Mouse (Mus musculus) Patski (cell line): ENCODE measurements at regions not wholly inside any gene's neighbourhood (a gene's known extent, or its start where the extent isn't known, plus 50 kb on each side); places are given as distances from the start of the nearest gene placed in this dataset.
A peak's percentile ranks its signal among the peaks of the same experiment; 100 is the strongest.

Source experiments
- ATAC-seq: fragments of 100-300 bp; one replicate; pipeline ENCODE4 v1.8.0; 2021
- CTCF ChIA-PET: fragments of 350-600 bp; sonication (Branson Sonifier 250); formaldehyde crosslinking; loops from one replicate; lab custom pipeline; 2022; ENCODE audit warnings: inconsistent platforms; lab: Charles Lee
- POLR2A ChIA-PET: fragments of 350-600 bp; sonication (Branson Sonifier 250); formaldehyde crosslinking; loops from one replicate; lab custom pipeline; 2022; ENCODE audit warnings: antibody characterized with exemption, inconsistent platforms; lab: Charles Lee
- DNase-seq: peaks from one replicate; pipeline ENCODE4 v3.0.0-alpha.2; 2011; ENCODE audit warnings: low read depth, low spot score
- H3K27me3 ChIP-seq: fragments of 371-371 bp; one replicate; pipeline ENCODE4 v1.5.1; 2021
- CTCF ChIP-seq: fragments of 100-300 bp; IDR thresholded peaks from one replicate; pipeline ENCODE4 v1.5.1; 2021
- in situ Hi-C: fragments of 300-500 bp; cut with MboI; formaldehyde crosslinking; loops from 3 replicates; pipeline ENCODE4 v1.11.1; 2018; ENCODE audit warnings: low pct_unique_long_range_greater_than_20kb, mixed read lengths

DNA sequence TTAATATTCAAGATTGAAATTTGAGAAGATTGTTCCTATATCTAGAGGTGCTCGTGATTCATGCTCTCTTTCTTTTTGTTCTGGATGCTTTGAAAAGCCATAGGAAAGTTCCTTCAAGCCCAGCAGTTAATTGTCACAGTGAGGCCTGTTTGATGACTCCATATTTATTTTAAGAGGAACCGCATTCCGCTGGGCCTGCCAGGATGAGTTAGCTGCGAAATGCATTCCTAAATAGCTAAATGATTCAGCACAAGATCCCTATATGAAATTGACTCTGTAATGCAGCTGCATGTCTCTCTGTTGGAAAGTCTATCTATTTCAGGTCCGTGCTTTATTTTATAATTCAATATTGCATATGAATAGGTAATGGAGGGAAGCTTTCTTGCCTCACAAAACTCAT is 511.9 kb upstream of the Adgra3 start:
- POLR2A ChIA-PET: interaction anchor here (0.6 kb wide), 1 partner anchor 1236 kb away, joined by 3 read pairs; no protein-coding TSS in a partner anchor
- in situ Hi-C loops: no loop called here
- DNase-seq (no peak), ATAC-seq (no peak)
- no peak for TF ChIP-seq CTCF
- CTCF ChIA-PET: no interaction called here
- no peaks in the 10 kb centered on the region for H3K27me3 ChIP-seq

DNA sequence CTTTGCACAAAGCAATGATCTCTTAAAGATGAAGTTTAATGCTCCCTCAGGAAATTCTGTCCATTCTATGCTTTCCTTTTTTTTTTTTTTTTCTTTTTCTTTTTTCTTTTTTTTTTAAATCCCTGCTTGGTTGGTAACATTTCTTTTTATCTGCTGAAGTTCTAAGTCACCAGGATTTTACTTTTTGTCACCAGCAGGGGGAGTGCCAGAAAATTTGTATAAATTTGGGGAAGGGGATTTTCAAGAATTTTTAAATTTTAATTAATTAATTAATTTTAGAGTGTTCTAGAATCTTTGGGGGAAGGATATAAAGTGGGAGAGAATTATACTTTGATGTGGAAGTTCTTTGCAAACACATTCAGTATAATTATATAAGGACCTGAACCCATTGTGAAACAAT is 492.3 kb upstream of the Adgra3 start:
- ATAC-seq: no peak
- POLR2A ChIA-PET: no interaction called here
- peak; percentile 37 for TF ChIP-seq CTCF
- DNase-seq: no peak
- in situ Hi-C loops: no loop called here
- CTCF ChIA-PET: no interaction called here
- H3K27me3 ChIP-seq: no peaks in the 10 kb centered on the region

DNA sequence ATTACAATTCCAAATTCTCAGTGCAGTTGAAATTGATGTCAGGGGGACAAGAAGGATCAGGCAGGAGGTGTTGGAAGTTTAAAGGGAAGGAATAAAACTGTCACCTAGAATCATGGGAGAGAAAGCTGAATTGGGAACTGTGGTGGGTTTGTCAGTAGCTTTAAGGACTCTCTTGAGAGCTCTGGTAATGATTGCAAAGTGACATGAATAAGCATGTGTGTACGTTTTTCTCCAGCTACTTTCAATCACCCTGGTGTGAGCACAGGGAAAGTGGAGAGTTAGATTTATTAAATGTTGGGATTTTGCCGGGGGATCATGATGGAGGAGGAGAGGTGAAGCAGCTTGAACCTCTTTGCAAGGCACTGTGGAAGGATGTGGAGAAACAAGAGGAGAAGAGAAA is 453.7 kb upstream of the Adgra3 start:
- ChIA-PET POLR2A (no interaction called here), CTCF (no interaction called here)
- no peak for TF ChIP-seq CTCF
- in situ Hi-C loops: no loop called here
- no peaks in the 10 kb centered on the region for H3K27me3 ChIP-seq
- ATAC-seq (no peak), DNase-seq (no peak)

DNA sequence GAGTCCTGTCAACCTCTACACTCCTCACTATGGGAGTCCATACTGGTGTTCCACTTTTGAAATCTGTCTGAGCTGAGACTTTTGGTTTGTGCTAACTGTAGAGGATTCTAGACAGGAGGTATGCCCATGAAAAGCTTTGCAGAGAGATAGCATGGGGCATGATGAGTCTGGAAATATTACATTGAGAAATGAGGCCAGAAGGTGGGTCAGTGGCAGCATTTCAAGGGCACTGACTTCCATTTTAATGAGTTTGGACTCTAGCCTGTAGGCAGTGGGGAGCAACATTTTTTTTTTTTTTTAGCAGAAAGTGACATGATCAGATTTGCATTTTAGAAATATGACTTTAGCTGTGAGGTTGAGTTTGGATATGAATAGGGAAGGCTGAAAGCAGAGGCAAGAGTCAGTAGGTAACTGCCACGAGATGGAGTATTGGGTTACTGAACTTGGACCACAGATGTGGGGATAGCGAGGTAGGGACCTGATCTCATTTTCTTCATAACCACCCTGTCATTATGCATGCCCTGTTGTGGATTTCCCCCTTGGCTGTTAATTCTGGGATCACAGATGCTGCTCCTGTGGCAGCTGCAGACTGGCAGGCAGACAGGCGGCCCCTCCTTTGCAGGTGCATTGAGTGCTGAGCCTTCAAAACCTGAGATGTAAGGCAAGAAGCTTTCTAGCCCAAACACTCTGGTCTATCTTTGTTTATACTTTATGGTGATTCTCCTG is 451.1 kb upstream of the Adgra3 start:
- no peak for ATAC-seq
- DNase-seq: no peak
- peaks cover 2% of the 10 kb centered on the region for H3K27me3 ChIP-seq
- no peak for TF ChIP-seq CTCF
- in situ Hi-C loops: no loop called here
- POLR2A ChIA-PET: no interaction called here
- CTCF ChIA-PET: interaction anchor here (0.9 to 1.2 kb wide), 2 partner anchors 12 to 33 kb away, joined by 3 read pairs; no protein-coding TSS in a partner anchor

GRCm38 (mm10) chr5:50490223-50490622 is 431.4 kb upstream of the Adgra3 start:
- H3K27me3 ChIP-seq: peaks cover 5% of the 10 kb centered on the region
- ChIA-PET CTCF (no interaction called here), POLR2A (no interaction called here)
- DNase-seq (no peak), ATAC-seq (no peak)
- no peak for TF ChIP-seq CTCF
- in situ Hi-C loops: no loop called here

- H3K27me3 ChIP-seq: peaks cover 7% of the 10 kb centered on the region
- ChIA-PET POLR2A (no interaction called here), CTCF (interaction anchor here (0.7 to 2.6 kb wide), 17 partner anchors 8 to 1589 kb away, joined by 3 to 11 read pairs (median 3); no protein-coding TSS in a partner anchor)
- DNase-seq (peak; percentile 7), ATAC-seq (no peak)
- in situ Hi-C loops: no loop called here
- peak; percentile 81 for TF ChIP-seq CTCF
These were observed 418.2 kb upstream of the Adgra3 start for GRCm38 (mm10) chr5:50476985-50477384.

GRCm38 (mm10) chr5:50461491-50461890 is 402.7 kb upstream of the Adgra3 start:
- in situ Hi-C loops: loop anchor here (10.0 kb wide), 1 partner anchor 167 kb away; no protein-coding TSS in a partner anchor
- ATAC-seq (peak; percentile 60), DNase-seq (peak; percentile 19)
- TF ChIP-seq CTCF: no peak
- peaks cover 7% of the 10 kb centered on the region for H3K27me3 ChIP-seq
- POLR2A ChIA-PET: no interaction called here
- CTCF ChIA-PET: no interaction called here

GRCm38 (mm10) chr5:50457621-50458020 is 398.8 kb upstream of the Adgra3 start:
- no peak for DNase-seq
- TF ChIP-seq CTCF: no peak
- in situ Hi-C loops: no loop called here
- ChIA-PET CTCF (no interaction called here), POLR2A (no interaction called here)
- H3K27me3 ChIP-seq: peaks cover 10% of the 10 kb centered on the region
- no peak for ATAC-seq

DNA sequence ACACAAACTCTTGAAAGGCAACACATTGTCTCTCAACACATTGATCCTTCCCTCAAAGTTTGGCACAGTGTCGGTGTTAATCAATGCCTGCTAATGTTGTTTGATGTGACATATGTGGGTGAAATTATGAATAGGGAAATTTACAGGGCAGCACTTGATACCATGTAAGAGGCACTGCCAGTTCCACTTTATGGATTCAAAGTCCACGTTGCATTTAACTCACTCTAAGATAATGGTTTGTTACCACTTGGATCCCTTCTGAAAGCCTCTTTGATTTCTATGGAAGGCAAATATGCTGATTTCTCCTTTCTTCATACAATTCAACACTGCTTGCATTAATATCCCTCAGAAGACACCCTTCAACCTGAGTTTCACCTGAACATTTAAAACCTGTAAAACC is 395.6 kb upstream of the Adgra3 start:
- POLR2A ChIA-PET: no interaction called here
- no peak for TF ChIP-seq CTCF
- H3K27me3 ChIP-seq: peaks cover 3% of the 10 kb centered on the region
- CTCF ChIA-PET: no interaction called here
- in situ Hi-C loops: no loop called here
- no peak for ATAC-seq
- no peak for DNase-seq

DNA sequence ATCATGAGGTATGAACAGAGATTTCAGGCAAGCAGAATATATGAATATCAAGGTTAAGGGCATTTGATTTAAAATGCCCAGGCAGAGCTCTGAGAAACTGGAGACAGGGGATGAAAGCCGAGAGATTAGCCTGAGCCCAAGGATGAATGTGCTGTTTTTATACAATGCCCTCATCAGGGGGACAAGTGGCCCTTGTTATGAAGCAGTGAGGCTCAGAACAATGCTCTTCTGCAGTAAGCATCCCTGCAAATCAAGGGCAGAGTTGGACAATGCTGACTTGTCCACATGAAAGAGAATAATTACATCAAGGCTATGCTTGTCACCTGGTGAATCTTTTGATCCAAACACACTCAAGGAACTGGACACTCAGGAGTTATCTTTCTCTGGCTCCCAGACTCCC is 348.1 kb upstream of the Adgra3 start:
- in situ Hi-C loops: no loop called here
- TF ChIP-seq CTCF: no peak
- DNase-seq (no peak), ATAC-seq (no peak)
- ChIA-PET CTCF (no interaction called here), POLR2A (no interaction called here)
- H3K27me3 ChIP-seq: peaks cover 12% of the 10 kb centered on the region

GRCm38 (mm10) chr5:50406520-50406919 is 347.7 kb upstream of the Adgra3 start:
- in situ Hi-C loops: no loop called here
- DNase-seq (no peak), ATAC-seq (no peak)
- CTCF ChIA-PET: no interaction called here
- no peak for TF ChIP-seq CTCF
- H3K27me3 ChIP-seq: peaks cover 13% of the 10 kb centered on the region
- POLR2A ChIA-PET: no interaction called here
